Mouse (Mus musculus) hindbrain, embryonic 14.5 days (tissue): ENCODE results near the gene Ces1d. TPM values are rescaled to one million over a fixed set of nuclear protein-coding genes. Genes with fewer than 3 reads are reported as not detected.

Experiments used
- ATAC-seq: fragments of 200-750 bp; cut with Nextera tagmentation; 2 replicates; pipeline ENCODE4 v1.8.0; 2017; ENCODE audit warnings: moderate number of reproducible peaks, mild to moderate bottlenecking, moderate TSS enrichment, moderate library complexity; ENCODE audit not compliant: low FRiP score
- DNase-seq: peaks from one replicate; pipeline ENCODE4 v3.0.0-alpha.2; 2015; ENCODE audit warnings: low spot score
- H3K27ac ChIP-seq: fragments of 300-500 bp; sonication (generic); 2 replicates; pipeline ENCODE4 v1.5.1; 2014; ENCODE audit warnings: mild to moderate bottlenecking, moderate library complexity
- H3K27me3 ChIP-seq: fragments of 300-500 bp; sonication (generic); 2 replicates; pipeline ENCODE4 v1.6.1; 2014; ENCODE audit warnings: mild to moderate bottlenecking, low read length, mixed read lengths; ENCODE audit not compliant: control insufficient read depth, insufficient read depth
- H3K36me3 ChIP-seq: fragments of 300-500 bp; sonication (generic); replicated peaks from 2 replicates; pipeline ENCODE4 v1.6.1; 2014; ENCODE audit not compliant: control insufficient read depth, insufficient read depth
- H3K4me1 ChIP-seq: fragments of 300-500 bp; sonication (generic); replicated peaks from 2 replicates; pipeline ENCODE4 v1.6.1; 2014; ENCODE audit warnings: antibody characterized with exemption, low read length, mixed read lengths; ENCODE audit not compliant: control insufficient read depth, insufficient read depth
- H3K4me2 ChIP-seq: fragments of 300-500 bp; sonication (generic); replicated peaks from 2 replicates; pipeline ENCODE4 v1.6.1; 2014; ENCODE audit warnings: mild to moderate bottlenecking, moderate library complexity
- H3K4me3 ChIP-seq: fragments of 300-500 bp; sonication (generic); replicated peaks from 2 replicates; pipeline ENCODE4 v1.5.1; 2014; ENCODE audit warnings: mild to moderate bottlenecking, low read length
- H3K9ac ChIP-seq: fragments of 300-500 bp; sonication (generic); 2 replicates; pipeline ENCODE4 v1.6.1; 2014
- H3K9me3 ChIP-seq: fragments of 300-500 bp; sonication (generic); 2 replicates; pipeline ENCODE4 v1.6.1; 2016; ENCODE audit warnings: low read length; ENCODE audit not compliant: control insufficient read depth
- WGBS: fragments of 180-500 bp; shearing (Covaris S2); extraction: QIAGEN DNeasy Blood & Tissue Kit; methylation state at CpG from one replicate; pipeline ENCODE4 v1.1.7; 2014; 5-methylcytosine and 5-hydroxymethylcytosine counted together
- polyA plus RNA-seq: library from polyadenylated mRNA; unstranded; fragments of >200 nt; fragmentation: Nextera tagmentation; extraction: Ambion mirVana; gene quantifications from 2 replicates; pipeline ENCODE4 v1.2.1, GENCODE M21; 2014

The Ces1d gene
- polyA plus RNA-seq, 1 experiment from 2014 or later = not detected

DNA sequence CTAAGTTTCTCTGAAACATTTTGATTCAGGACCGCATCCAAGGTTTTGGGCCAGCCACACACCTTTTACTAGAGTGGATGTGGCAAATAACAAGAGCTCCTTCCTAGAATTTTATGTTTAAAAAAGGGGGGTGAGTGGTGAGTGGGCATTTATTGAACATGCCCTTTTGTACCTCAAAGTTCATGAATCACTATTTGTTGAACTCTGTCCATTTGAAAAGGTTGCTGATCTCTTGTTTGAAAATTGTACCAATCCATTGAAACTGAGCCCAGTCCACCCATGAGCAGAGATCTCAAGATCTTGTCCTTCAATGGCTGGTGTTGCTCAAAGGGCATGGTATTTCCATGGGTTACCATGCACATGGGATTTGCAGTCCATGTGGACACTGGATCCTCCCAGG, 34.3 kb downstream of the Ces1d start:
- Histone ChIP-seq H3K4me2 (no peak overlapping the region), H3K4me1 (no peaks in the 10 kb centered on the region), H3K4me3 (no peak overlapping the region), H3K9ac (no peak overlapping the region), H3K9me3 (no peaks in the 10 kb centered on the region), H3K27me3 (no peaks in the 10 kb centered on the region), H3K36me3 (no peaks in the 10 kb centered on the region), H3K27ac (no peak overlapping the region)
- 91% methylated on average over 1 of the region's 1 CpGs for WGBS
- ATAC-seq = no peak
- no peak for DNase-seq

DNA sequence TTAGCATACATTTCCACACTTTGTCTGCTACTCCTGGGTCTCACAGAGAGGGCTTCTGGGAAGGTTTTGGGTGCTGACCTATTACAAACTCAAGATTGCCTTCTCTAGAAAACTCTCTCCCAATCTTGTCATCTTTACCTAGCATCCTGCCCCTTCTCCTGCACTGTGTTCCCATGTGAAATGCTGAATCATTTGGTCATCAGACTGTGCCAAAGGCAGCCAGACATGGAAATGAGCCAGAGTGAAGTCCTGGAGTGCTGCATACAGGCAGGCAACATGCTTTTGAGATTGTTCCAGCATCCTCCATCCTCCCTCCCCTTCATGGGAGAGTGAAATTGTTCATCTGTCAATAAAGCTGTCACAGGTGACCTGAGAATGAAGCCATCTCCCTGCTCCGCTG, 46.2 kb downstream of the Ces1d start:
- 95% methylated on average over 1 of the region's 1 CpGs for WGBS
- H3K36me3 ChIP-seq = no peaks in the 10 kb centered on the region
- H3K27ac ChIP-seq = no peak overlapping the region
- DNase-seq = no peak
- no peaks in the 10 kb centered on the region for H3K4me1 ChIP-seq
- H3K9ac ChIP-seq = no peak overlapping the region
- H3K27me3 ChIP-seq = no peaks in the 10 kb centered on the region
- no peak overlapping the region for H3K4me2 ChIP-seq
- no peaks in the 10 kb centered on the region for H3K9me3 ChIP-seq
- no peak overlapping the region for H3K4me3 ChIP-seq
- no peak for ATAC-seq

- Histone ChIP-seq H3K4me2 (no peak overlapping the region), H3K36me3 (no peaks in the 10 kb centered on the region), H3K27ac (no peak overlapping the region), H3K4me1 (no peaks in the 10 kb centered on the region), H3K9ac (no peak overlapping the region), H3K4me3 (no peak overlapping the region), H3K9me3 (no peaks in the 10 kb centered on the region), H3K27me3 (no peaks in the 10 kb centered on the region)
- DNase-seq = no peak
- no peak for ATAC-seq
Measured at GRCm38 (mm10) chr8:93147331-93147730, 50.3 kb downstream of the Ces1d start.

GRCm38 (mm10) chr8:93140696-93141095, 56.9 kb downstream of the Ces1d start:
- no peaks in the 10 kb centered on the region for H3K4me1 ChIP-seq
- ATAC-seq (no peak), DNase-seq (peak; percentile 53)
- 50% methylated on average over 1 of the region's 1 CpGs for WGBS
- no peaks in the 10 kb centered on the region for H3K27me3 ChIP-seq
- H3K27ac ChIP-seq = no peak overlapping the region
- no peaks in the 10 kb centered on the region for H3K36me3 ChIP-seq
- H3K9ac ChIP-seq = no peak overlapping the region
- H3K9me3 ChIP-seq = no peaks in the 10 kb centered on the region
- H3K4me2 ChIP-seq = no peak overlapping the region
- H3K4me3 ChIP-seq = no peak overlapping the region

DNA sequence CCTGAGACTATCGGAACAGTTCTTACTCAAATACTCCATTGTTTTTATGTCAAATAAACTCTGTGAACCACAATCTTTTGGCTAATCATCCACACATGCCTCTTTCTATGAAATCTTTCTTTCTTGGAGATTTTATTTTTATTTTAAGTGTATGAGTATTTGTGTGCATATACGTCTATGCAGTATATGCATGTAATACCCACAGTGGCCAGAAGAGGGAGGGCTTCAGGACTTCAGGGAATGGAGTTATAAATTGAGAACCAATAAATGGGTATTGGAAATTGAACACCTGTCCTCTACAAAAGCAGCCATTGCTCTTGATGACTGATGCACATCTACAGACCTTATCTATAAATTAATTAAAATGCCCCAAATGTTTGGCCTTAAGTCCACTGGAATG, 65.4 kb downstream of the Ces1d start:
- no peak for DNase-seq
- no peak overlapping the region for H3K4me2 ChIP-seq
- H3K4me3 ChIP-seq = no peak overlapping the region
- H3K27me3 ChIP-seq = no peaks in the 10 kb centered on the region
- H3K27ac ChIP-seq = no peak overlapping the region
- 92% methylated on average over 2 of the region's 2 CpGs for WGBS
- no peaks in the 10 kb centered on the region for H3K4me1 ChIP-seq
- no peaks in the 10 kb centered on the region for H3K36me3 ChIP-seq
- H3K9me3 ChIP-seq = no peaks in the 10 kb centered on the region
- H3K9ac ChIP-seq = no peak overlapping the region
- ATAC-seq = no peak

- 89% methylated on average over 3 of the region's 3 CpGs for WGBS
Measured at GRCm38 (mm10) chr8:93131233-93131980, 66.2 kb downstream of the Ces1d start, which contains the start of gene Ces1c. TSS of gene Ces1c (minus strand) at chr8:93131283.

GRCm38 (mm10) chr8:93126476-93126875, 71.2 kb downstream of the Ces1d start:
- ATAC-seq = no peak
- Histone ChIP-seq H3K4me2 (no peak overlapping the region), H3K9me3 (no peaks in the 10 kb centered on the region), H3K27me3 (no peaks in the 10 kb centered on the region), H3K36me3 (no peaks in the 10 kb centered on the region), H3K27ac (no peak overlapping the region), H3K4me3 (no peak overlapping the region), H3K9ac (no peak overlapping the region), H3K4me1 (no peaks in the 10 kb centered on the region)
- 86% methylated on average over 2 of the region's 2 CpGs for WGBS
- DNase-seq = no peak

More at GRCm38 (mm10) chr8:93131233-93131980, 66.2 kb downstream of the Ces1d start, which contains the start of gene Ces1c:
- H3K9me3 ChIP-seq = no peaks in the 10 kb centered on the region
- ATAC-seq = no peak
- no peaks in the 10 kb centered on the region for H3K36me3 ChIP-seq
- DNase-seq = no peak
- no peak within 1 kb of the TSS for H3K4me3 ChIP-seq
- H3K9ac ChIP-seq = no peak within 1 kb of the TSS
- no peaks in the 10 kb centered on the region for H3K4me1 ChIP-seq
- no peaks in the 10 kb centered on the region for H3K27me3 ChIP-seq
- H3K27ac ChIP-seq = no peak within 1 kb of the TSS
- no peak within 1 kb of the TSS for H3K4me2 ChIP-seq

- H3K9ac ChIP-seq = no peak overlapping the region
- H3K4me3 ChIP-seq = no peak overlapping the region
- no peaks in the 10 kb centered on the region for H3K27me3 ChIP-seq
- H3K27ac ChIP-seq = no peak overlapping the region
- no peaks in the 10 kb centered on the region for H3K4me1 ChIP-seq
- ATAC-seq (no peak), DNase-seq (no peak)
- no peak overlapping the region for H3K4me2 ChIP-seq
- no peaks in the 10 kb centered on the region for H3K9me3 ChIP-seq
- WGBS = 87% methylated on average over 1 of the region's 1 CpGs
- no peaks in the 10 kb centered on the region for H3K36me3 ChIP-seq
Measured at GRCm38 (mm10) chr8:93122005-93122404, 75.6 kb downstream of the Ces1d start.
